Mouse (Mus musculus): Measurements from ENCODE around the gene Pspn. TPM values are rescaled to one million over a fixed set of nuclear protein-coding genes. Genes with fewer than 3 reads are reported as not detected.

Gene Pspn
- total RNA-seq, 2 experiments from 2014 or later: not detected

DNA sequence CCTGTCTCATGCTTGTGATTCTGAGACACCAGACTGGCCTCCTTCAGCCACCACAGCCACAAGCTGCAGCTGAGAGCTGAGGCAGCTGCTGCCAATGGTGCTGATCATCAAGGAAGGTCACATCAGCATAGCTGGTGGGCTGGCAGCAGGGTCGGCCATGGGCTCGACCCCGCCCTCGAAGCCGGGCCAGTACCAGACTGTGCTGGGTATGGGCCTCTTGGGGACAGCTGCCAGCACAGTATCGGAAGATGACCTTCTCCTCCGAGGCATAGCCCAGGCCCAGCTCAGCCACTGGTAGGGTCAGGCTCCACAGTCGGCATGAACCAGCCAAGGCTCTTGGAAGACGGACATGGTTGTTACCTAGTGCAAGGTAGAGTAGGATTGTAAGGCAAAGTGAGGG is 404 bp downstream of the Pspn start:
- DNase-seq (ENCODE audit: low spot score in 2 of 2): no peak
- intact Hi-C loops (cut with DNase I): loop anchor here (5.0 kb wide), 2 partner anchors 102 to 168 kb away; no protein-coding TSS in a partner anchor

GRCm38 (mm10) chr17:56997029-56997667 is 2.7 kb downstream of the Pspn start, which contains the start of gene Alkbh7:
Alkbh7 (plus strand) TSS chr17:56997339.
- intact Hi-C loops (cut with DNase I): loop anchor here (1.0 to 5.0 kb wide), 3 partner anchors 14 to 170 kb away; partner anchors contain the start of genes Gm17949 and Gtf2f1
- DNase-seq (ENCODE audit: low spot score in 2 of 2): peak; percentile 95 to 97

GRCm38 (mm10) chr17:56996506-56996905 is 3.3 kb downstream of the Pspn start:
- intact Hi-C loops (cut with DNase I): loop anchor here (5.0 kb wide), 2 partner anchors 99 to 171 kb away; no protein-coding TSS in a partner anchor
- DNase-seq (ENCODE audit: low spot score in 2 of 2): no peak

GRCm38 (mm10) chr17:56995046-56995445 is 4.8 kb downstream of the Pspn start:
- intact Hi-C loops (cut with DNase I): loop anchor here (5.0 kb wide), 2 partner anchors 98 to 172 kb away; no protein-coding TSS in a partner anchor
- DNase-seq (ENCODE audit: low spot score in 2 of 2): no peak

GRCm38 (mm10) chr17:56990966-56991365 is 8.9 kb downstream of the Pspn start:
- intact Hi-C loops (cut with DNase I): loop anchor here (1.0 kb wide), 2 partner anchors 20 to 256 kb away; partner anchors contain the start of genes Gm17949 and Gtf2f1
- no peak for DNase-seq (ENCODE audit: low spot score in 2 of 2)

DNA sequence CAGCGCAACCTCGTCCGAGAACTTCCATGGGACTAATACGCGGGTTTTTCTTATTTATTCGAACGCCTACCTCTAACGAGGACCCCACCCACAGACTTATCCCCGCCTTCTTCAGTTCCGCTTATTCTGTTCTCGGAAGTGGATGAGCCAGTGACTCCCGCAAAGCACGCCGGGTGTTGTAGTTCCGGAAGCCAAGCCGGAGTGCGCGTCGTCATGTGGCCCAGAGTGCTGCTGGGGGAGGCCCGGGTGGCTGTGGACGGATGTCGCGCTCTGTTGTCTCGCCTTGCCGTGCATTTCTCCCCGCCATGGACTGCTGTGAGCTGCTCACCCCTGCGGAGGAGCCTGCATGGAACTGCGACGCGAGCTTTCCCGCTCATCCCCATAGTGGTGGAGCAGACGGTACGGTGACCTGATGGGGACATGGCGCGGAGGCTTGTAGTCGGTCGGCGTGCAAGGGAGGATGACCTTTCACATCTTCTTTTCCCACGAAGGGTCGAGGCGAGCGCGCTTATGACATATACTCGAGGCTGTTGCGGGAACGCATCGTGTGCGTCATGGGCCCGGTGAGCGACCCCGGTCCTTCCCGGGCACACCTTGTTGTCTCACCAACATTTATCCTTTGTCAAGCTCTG is 9.6 kb downstream of the Pspn start, which contains the start of gene Clpp:
Gene Clpp (plus strand): TSS at position 191 of the 632 bp plus-strand sequence.
- intact Hi-C loops (cut with DNase I): loop anchor here (1.0 kb wide), 2 partner anchors 21 to 257 kb away; partner anchors contain the start of genes Gm17949 and Gtf2f1
- peak; percentile 95 to 98 for DNase-seq (ENCODE audit: low spot score in 2 of 2)

DNA sequence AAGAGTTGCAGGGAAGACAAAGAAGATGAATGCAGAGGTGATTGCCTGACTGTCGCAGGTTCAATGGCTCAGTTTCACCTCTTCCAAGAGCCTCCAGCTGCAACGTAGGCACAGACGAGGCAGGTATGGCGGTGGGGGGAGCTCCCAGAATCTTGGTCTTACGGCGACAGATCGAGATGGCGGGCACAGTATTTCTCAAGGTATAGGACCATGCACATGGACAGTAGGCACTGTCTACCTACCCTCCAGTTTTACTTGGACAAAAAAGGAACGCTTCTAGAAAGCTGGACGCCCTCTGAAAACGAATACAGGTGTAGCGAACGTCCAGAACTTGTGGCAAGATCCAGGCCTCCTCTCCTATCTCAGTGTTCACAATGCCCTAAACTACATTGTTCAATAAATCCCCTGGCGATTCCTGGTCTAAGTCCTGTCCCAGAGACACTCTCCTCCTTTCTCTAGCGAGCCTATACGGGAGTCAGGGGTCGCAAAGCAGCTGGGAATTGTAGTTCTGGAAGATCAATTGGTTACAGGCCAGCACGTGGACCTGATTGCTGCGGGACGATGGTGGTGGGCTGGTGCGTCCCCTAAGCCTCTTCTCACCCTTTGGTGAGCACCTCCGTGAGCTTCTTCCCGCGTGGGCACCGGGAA is 10.2 kb downstream of the Pspn start:
- intact Hi-C loops (cut with DNase I): loop anchor here (1.0 to 5.0 kb wide), 4 partner anchors 22 to 258 kb away; partner anchors contain the start of genes Gm17949, Gtf2f1 and Mllt1
- DNase-seq (ENCODE audit: low spot score in 2 of 2): peak; percentile 85 to 92

- intact Hi-C loops (cut with DNase I): loop anchor here (2.0 to 5.0 kb wide), 2 partner anchors 54 to 182 kb away; partner anchors contain the start of gene Mllt1
Observed at GRCm38 (mm10) chr17:56988921-56989430, 10.8 kb downstream of the Pspn start.

DNA sequence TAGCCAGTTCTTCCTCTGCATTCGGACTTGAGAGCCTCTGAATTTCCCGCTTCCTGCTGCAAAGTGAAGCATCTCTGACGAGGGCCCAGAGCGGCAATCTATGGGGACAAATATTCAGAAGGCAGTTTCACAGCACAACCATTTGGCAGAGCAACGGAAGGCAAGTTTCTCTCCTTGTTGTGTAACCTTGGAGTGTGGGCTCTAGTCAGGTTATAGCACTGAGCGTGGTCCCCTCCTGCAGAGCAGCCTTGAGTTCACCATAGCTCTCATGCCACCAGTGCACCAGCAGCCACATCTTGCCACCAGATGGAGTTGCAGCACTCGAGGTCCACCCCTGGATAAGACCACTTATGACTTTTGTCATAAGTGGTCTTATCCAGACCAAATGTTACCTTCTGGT is 11.4 kb downstream of the Pspn start:
- no peak for DNase-seq (ENCODE audit: low spot score in 2 of 2)
- intact Hi-C loops (cut with DNase I): loop anchor here (2.0 to 5.0 kb wide), 2 partner anchors 54 to 181 kb away; partner anchors contain the start of gene Mllt1

More at GRCm38 (mm10) chr17:56988921-56989430, 10.8 kb downstream of the Pspn start:
- DNase-seq (ENCODE audit: low spot score in 2 of 2): no peak

GRCm38 (mm10) chr17:56986105-56986805 is 13.6 kb downstream of the Pspn start:
- intact Hi-C loops (cut with DNase I): loop anchor here (5.0 kb wide), 1 partner anchor 179 kb away; no protein-coding TSS in a partner anchor
- DNase-seq (ENCODE audit: low spot score in 2 of 2): no peak

DNA sequence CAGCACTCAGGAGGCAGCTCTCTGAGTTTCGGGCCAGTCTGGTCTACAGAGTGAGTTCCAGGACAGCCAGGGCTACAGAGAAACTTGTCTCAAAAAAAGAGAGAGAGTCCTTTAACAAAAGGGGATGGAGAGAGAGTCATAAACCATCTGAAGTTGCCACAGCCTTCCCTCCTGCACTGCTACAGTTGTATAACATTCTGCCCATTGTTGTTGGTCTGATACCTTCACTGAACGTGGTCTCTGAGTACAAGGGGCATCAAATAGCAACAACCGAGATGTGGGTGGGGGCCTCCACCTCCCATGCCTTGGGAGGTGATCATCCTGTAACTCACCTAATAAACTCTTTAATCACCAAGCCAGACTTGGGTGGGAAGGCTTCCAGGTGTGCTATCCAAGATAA is 14.2 kb downstream of the Pspn start:
- no peak for DNase-seq (ENCODE audit: low spot score in 2 of 2)
- intact Hi-C loops (cut with DNase I): loop anchor here (5.0 kb wide), 1 partner anchor 178 kb away; no protein-coding TSS in a partner anchor

DNA sequence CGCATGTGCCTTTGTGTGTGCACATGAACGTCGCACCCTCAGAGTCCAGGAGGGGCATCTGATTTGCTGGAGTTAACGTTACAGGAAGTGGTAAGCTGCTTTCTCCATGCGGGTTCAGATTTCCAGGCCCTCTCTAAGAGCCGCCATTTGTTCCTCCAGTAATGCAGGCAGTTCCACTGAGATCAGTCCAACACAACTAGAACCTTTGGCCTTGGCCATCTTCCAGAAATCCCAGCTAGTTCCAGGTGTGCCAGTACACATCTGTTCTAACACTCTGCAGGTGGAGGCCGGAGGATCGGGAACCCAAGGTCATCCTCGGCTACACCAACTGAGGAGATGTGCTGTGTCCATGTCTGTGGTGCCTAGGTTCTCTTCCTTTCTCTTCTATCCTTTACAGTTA is 14.9 kb downstream of the Pspn start:
- intact Hi-C loops (cut with DNase I): loop anchor here (5.0 kb wide), 1 partner anchor 178 kb away; no protein-coding TSS in a partner anchor
- no peak for DNase-seq (ENCODE audit: low spot score in 2 of 2)

DNA sequence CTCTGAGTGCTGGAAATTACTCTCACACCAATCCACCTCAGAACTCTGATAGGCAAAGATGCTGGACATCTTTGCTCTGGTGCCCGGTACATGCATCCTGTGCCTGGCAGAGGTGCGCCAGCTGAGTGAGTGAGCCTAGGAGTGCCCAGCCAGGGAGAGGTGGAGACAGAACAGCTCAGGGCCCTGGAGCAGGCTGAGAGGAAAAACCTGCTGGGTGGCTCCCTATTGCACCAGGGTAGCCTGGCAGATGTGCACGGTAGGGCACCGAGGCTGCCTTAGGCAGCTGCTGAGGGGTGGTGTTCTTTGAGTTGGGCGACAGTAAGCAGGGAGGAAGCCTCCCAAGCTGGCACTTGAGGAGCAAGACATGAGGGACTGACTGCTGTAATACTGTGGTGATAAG is 17.8 kb downstream of the Pspn start, which contains the start of gene Acer1:
Gene Acer1 (minus strand): TSS at position 114 of the 400 bp plus-strand sequence.
- DNase-seq (ENCODE audit: low spot score in 2 of 2): no peak
- intact Hi-C loops (cut with DNase I): no loop called here

GRCm38 (mm10) chr17:56981049-56981448 is 18.8 kb downstream of the Pspn start:
- intact Hi-C loops (cut with DNase I): no loop called here
- no peak for DNase-seq (ENCODE audit: low spot score in 2 of 2)

DNA sequence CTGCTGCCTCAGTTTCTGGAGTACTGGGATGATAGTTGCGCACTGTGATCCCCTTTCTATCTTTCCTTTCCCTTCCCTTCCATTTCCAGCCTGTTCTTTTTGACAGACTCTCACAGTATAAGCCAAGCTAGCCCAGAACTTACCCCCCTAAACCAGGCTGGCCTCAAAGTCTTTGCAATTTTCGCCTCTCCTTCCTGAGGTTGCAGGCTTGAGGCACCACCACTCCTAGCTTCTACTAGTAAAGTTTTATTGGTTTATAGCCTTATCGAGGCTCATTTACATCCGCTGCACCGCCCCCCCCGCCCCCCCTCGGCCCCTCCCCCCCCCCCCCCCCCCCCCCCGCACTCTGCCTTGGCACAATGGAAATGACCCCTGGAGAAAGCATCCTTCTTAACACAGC is 20.3 kb downstream of the Pspn start:
- DNase-seq (ENCODE audit: low spot score in 2 of 2): no peak

GRCm38 (mm10) chr17:56976531-56977390 is 23.1 kb downstream of the Pspn start:
- no peak for DNase-seq (ENCODE audit: low spot score in 2 of 2)
- intact Hi-C loops (cut with DNase I): no loop called here

More for the DNA sequence above, 20.3 kb downstream of the Pspn start:
- intact Hi-C loops (cut with DNase I): no loop called here

GRCm38 (mm10) chr17:56975391-56975790 is 24.4 kb downstream of the Pspn start:
- no peak for DNase-seq (ENCODE audit: low spot score in 2 of 2)
- intact Hi-C loops (cut with DNase I): no loop called here

DNA sequence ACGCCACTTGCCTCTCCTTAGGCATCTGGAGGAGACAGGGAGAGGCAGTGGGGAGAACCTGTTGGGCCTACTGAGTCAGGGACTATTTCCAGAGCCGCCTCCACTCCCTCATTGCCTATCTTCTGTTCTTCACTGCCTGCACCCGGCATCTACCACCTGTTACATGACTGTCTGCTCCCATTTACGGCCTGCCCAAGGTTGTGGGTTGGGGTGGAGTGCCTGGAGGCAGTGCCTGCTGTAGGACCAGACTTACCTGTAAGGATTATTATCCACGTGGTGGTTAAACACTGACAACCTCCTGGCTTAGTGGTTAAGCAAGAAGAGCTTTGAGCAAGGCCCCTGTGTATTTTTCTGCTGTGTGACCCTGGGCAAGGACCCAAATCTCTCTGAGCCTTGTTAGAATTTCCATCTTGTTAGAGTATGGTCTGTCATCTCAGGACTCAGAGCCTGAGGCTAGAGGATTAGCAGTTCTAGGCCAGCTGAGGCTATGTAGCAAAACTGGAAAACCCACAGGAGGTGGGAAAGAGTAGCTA is 25.0 kb downstream of the Pspn start:
- intact Hi-C loops (cut with DNase I): no loop called here
- peak in 1 of 2 experiments; percentile 4 for DNase-seq (ENCODE audit: low spot score in 2 of 2)

Measured in left cerebral cortex, postnatal 25 days (tissue).